Mouse (Mus musculus): ENCODE measurements around the gene Pi16.

DNA sequence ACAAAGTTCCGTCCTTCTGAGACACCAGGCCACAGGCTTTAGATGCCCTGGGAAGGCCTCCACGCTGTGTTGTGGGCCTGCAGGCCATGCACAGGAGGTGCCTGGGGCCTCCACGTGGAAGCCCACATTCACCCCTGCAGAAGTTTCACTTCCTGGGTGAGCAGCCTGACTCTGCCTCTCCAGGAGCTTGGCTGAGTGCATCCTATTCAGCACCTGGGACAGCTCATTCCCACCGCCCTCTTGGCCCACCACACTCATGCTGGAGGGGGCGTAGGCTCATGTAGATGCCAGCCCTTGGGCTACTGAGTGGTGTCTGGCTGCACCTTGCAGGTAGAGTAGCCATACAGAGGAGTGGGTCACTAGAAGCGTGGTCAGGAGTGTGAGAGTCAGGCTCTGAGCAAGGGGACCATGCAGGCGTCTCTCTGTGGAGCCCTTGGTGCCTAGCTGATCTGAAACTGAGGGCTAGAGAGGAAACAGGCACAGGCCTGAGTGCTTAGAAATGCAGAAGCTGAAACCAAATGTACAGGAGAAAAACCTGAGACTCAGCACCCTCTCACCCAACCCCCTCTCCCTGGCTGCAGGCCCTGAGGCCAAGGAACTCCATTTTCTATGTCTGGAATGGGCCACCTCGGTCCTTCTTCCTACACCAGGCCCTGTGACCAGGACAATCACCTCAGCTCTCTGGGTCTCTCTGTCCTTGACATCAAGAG is 44.7 kb downstream of the Pi16 start:
- TF ChIP-seq CTCF (IDR thresholded peaks at IDR 0.05; ENCODE audit: control insufficient read depth, insufficient read depth, low read length) (no peak), POLR2A (IDR thresholded peaks at IDR 0.05; ENCODE audit: borderline replicate concordance, control insufficient read depth, low read depth, low read length) (no peak)

Data from bone marrow, adult 2 months (tissue).